Mouse (Mus musculus): Measurements from ENCODE around the gene Ccdc27. TPM values are rescaled to one million over a fixed set of nuclear protein-coding genes. Genes with fewer than 3 reads are reported as not detected.
A peak's percentile ranks its signal among the peaks of the same experiment; 100 is the strongest.

Gene Ccdc27
- polyA plus RNA-seq (2016; fragmentation: Nextera tagmentation; extraction: Ambion mirVana) = not detected in 2 replicates

DNA sequence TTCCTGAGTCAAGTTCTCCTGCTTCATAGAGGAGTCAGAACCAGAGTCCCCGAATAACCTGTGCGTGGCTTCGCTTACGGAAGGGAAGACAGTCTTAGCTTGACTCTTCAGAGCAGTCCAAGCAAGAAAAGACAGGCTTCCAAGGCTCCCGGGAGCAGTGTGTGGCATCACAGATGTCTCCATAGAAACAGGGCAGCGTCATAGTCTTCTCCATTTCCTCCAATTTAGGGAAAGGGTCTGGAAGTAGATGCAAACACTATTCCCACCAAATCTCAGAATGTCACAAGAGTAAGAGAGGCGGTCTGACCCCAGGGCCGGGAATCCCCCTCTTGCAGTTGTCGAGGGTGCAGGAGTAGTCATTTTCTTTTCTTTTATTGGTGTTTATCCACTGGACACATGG, at the start of gene Ccdc27:
TSS of gene Ccdc27 (minus strand) at position 101 of the 400 bp plus-strand sequence.
- Histone ChIP-seq H3K36me3 (no peaks in the 10 kb centered on the region), H3K27ac (replicated peaks) (no peak within 1 kb of the TSS), H3K27me3 (ENCODE audit: low read depth, poor library complexity, severe bottlenecking) (no peaks in the 10 kb centered on the region; the same call in 1 of the 2 replicates), H3K9me3 (replicated peaks) (no peaks in the 10 kb centered on the region), H3K4me3 (no peak within 1 kb of the TSS), H3K4me1 (no peaks in the 10 kb centered on the region)
- WGBS = 84% methylated on average over 9 of the region's 9 CpGs
- DNase-seq (ENCODE audit: low spot score) = no peak

DNA sequence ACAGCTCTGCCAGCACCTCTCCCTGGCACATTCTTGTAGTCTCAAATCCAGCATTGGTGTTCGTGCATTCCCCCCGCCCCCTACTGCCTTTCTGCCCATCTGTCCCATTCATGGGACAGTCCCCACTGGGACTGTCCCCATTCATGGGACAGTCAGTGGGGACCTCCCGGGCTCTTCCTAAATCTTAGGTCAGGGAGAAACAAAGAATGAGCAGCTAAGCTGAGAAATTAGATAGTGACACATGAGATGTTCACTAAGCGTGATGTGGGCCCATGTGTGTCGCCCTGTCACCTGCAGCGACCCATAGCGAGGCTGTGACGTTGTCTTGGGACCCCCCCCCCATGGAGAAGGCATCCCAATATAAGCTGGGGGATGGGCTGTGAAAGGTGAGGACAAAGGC, 48.9 kb upstream of the Ccdc27 start:
- 70% methylated on average over 8 of the region's 8 CpGs for WGBS
- Histone ChIP-seq H3K4me1 (0 out of 2 replicates have a peak, but pooled peaks cover 8% of the 10 kb centered on the region), H3K36me3 (no peaks in the 10 kb centered on the region), H3K27ac (replicated peaks) (no peak overlapping the region), H3K27me3 (ENCODE audit: low read depth, poor library complexity, severe bottlenecking) (peaks cover 34% of the 10 kb centered on the region), H3K4me3 (no peak overlapping the region), H3K9me3 (replicated peaks) (no peaks in the 10 kb centered on the region)
- no peak for DNase-seq (ENCODE audit: low spot score)

DNA sequence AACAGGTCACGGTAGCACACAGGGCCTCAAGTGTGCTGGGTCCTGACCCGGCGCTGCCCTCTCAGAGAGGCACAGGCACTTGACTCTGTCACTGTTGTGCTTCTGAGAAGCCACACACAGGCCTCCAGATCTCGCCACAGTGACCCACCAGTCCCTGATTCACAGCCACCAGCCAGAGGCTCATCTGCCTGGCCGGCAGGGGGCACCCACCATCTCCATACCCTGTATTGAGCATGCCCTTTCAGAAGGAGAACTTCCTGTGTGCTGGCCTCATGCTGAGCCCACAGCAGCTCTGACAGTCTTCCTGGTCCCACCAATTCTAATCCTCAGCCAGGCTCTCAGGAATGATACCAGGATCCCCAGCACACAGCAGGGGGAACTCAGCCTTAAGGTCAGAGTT, 46.7 kb upstream of the Ccdc27 start:
- 62% methylated on average over 5 of the region's 5 CpGs for WGBS
- no peaks in the 10 kb centered on the region for H3K36me3 ChIP-seq
- H3K4me1 ChIP-seq = no peaks in the 10 kb centered on the region
- H3K9me3 ChIP-seq (replicated peaks) = no peaks in the 10 kb centered on the region
- H3K27ac ChIP-seq (replicated peaks) = no peak overlapping the region
- H3K27me3 ChIP-seq (ENCODE audit: low read depth, poor library complexity, severe bottlenecking) = peaks cover 16% of the 10 kb centered on the region
- H3K4me3 ChIP-seq = no peak overlapping the region
- no peak for DNase-seq (ENCODE audit: low spot score)

DNA sequence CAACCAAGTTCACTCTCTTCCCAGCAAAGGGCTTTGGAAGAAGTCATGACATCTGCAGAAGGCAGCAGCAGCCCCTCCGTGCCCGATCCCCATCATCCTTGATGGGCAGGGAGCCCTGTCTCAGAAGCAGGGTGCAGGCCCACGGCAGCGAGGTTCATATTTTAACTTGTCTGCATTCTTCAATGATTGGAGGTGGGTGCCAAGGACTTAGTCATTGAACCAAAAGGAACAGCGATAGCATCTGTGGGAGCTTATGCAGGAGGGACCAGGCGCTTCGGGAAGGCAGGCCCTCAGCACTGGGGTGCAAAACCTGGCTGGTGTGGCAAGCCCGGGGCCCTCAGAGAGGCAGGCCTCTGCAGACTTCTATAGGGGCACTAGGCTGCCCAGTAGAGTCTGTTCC, 44.0 kb upstream of the Ccdc27 start:
- Histone ChIP-seq H3K36me3 (no peaks in the 10 kb centered on the region), H3K9me3 (replicated peaks) (no peaks in the 10 kb centered on the region), H3K27ac (replicated peaks) (no peak overlapping the region), H3K27me3 (ENCODE audit: low read depth, poor library complexity, severe bottlenecking) (peaks cover 30% of the 10 kb centered on the region), H3K4me3 (no peak overlapping the region), H3K4me1 (peaks cover 4% of the 10 kb centered on the region)
- DNase-seq (ENCODE audit: low spot score) = no peak
- WGBS = 90% methylated on average over 8 of the region's 8 CpGs

DNA sequence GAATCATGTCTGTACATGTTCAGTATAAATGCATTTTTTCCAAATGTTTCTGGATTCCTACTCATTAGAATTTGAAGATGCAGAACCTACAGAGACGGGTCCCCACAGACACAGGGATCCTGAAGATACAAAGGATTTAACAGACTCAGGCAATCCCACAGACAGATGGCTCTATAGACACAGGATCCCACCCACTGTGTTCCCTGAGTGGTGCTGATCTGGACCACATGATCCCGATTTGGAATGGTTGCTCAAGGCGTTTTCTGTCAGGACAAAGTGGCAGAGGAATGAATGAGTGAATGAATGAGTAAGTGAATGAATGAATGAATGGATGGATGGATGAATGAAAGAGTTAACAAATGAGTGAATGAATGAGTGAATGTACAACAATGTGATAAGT, 43.4 kb upstream of the Ccdc27 start:
- Histone ChIP-seq H3K36me3 (no peaks in the 10 kb centered on the region), H3K9me3 (replicated peaks) (no peaks in the 10 kb centered on the region), H3K4me1 (peaks cover 10% of the 10 kb centered on the region), H3K27ac (replicated peaks) (no peak overlapping the region), H3K4me3 (no peak overlapping the region), H3K27me3 (ENCODE audit: low read depth, poor library complexity, severe bottlenecking) (peaks cover 36% of the 10 kb centered on the region)
- DNase-seq (ENCODE audit: low spot score) = no peak
- WGBS = 68% methylated on average over 3 of the region's 3 CpGs

DNA sequence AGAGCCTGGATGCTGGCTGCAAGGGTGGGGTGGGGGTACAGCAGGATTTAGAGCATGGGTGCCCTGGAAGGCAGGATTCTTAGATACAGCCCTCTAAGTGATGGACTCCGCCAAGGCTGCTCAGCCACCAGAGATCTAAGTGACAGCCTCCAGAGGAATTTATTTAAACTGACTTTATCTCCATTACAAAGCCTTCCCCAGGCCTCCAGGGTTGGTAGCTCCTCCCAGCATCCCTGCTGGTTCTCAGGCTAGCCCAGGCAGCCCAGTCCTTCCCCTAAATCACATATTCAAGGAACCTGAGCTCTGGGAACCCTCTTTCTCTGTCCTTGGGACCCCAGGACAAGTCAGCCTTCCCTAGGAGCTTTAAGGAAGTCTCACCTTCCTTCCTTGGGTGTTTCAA, 39.5 kb upstream of the Ccdc27 start:
- H3K4me1 ChIP-seq = peaks cover 10% of the 10 kb centered on the region
- 15% methylated on average over 1 of the region's 1 CpGs for WGBS
- peaks cover 48% of the 10 kb centered on the region for H3K27me3 ChIP-seq (ENCODE audit: low read depth, poor library complexity, severe bottlenecking)
- no peak overlapping the region for H3K4me3 ChIP-seq
- DNase-seq (ENCODE audit: low spot score) = no peak
- no peaks in the 10 kb centered on the region for H3K9me3 ChIP-seq (replicated peaks)
- no peaks in the 10 kb centered on the region for H3K36me3 ChIP-seq
- H3K27ac ChIP-seq (replicated peaks) = no peak overlapping the region

DNA sequence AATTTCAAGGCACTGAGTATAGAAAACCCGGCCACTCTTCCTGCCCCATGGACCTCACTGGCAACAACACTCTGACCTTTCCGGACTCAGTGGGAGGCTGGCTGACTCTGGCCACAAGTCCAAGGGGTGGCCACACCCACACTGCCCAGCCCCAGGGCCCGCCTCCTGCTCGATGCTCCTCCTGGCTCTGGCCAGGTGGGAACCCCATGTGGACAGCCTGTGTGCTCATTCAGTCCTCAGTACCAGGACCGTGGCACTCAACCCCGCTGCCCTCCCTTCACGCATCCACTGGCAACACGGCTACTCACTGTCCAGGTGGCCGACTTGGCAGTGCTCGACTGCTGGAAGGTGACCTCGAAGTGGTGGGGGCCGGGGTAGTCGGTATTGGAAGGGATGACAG, 38.5 kb upstream of the Ccdc27 start:
- H3K27ac ChIP-seq (replicated peaks) = no peak overlapping the region
- H3K27me3 ChIP-seq (ENCODE audit: low read depth, poor library complexity, severe bottlenecking) = peaks cover 44% of the 10 kb centered on the region
- H3K36me3 ChIP-seq = no peaks in the 10 kb centered on the region
- 0 out of 2 replicates have a peak overlapping the region, but pooled peaks have one; percentile 4 for H3K4me3 ChIP-seq
- H3K9me3 ChIP-seq (replicated peaks) = no peaks in the 10 kb centered on the region
- no peak for DNase-seq (ENCODE audit: low spot score)
- peaks cover 10% of the 10 kb centered on the region for H3K4me1 ChIP-seq
- WGBS = 4% methylated on average over 13 of the region's 13 CpGs

DNA sequence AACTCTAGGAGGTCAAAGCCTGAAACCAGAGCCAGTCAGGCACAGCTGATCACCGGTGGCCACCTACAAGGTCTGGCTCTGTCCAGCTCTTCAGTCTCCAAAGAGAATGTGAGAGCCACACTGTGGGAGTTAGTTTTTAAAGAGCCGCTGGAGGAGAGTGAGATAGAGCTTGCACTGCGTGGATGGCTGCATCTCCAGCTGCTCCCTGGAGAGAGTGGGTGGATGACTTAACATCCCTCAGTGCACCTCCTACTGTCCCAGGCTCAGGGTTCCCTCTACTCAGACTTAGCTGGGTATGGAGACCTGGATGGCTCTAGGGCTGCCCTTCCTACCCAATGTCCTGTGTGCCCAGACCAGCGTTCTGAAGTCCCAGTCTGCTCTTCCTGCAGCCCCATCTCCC, 37.7 kb upstream of the Ccdc27 start:
- H3K27me3 ChIP-seq (ENCODE audit: low read depth, poor library complexity, severe bottlenecking) = peaks cover 44% of the 10 kb centered on the region
- H3K4me1 ChIP-seq = peaks cover 10% of the 10 kb centered on the region
- 53% methylated on average over 4 of the region's 4 CpGs for WGBS
- no peak for DNase-seq (ENCODE audit: low spot score)
- no peak overlapping the region for H3K4me3 ChIP-seq
- H3K36me3 ChIP-seq = no peaks in the 10 kb centered on the region
- no peaks in the 10 kb centered on the region for H3K9me3 ChIP-seq (replicated peaks)
- no peak overlapping the region for H3K27ac ChIP-seq (replicated peaks)

DNA sequence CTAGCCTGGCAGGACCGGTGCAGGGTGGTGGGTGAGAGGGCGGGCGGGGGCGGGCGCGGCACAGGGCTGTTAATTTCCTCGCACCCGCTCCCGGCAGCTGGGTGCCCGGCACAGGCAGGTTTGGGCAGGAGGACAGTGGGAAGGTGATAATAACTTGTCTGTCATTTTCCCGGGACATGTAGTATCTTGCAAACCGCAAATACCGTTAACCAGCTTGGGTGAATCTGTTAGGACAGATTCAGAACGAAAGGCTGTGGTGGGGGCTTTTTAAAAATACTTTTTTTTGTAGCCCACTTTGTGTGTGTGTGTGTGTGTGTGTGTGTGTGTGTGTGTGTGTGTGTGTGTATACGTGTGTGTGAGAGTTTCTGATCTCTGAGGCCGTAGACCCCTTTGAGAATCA, 29.5 kb upstream of the Ccdc27 start:
- Histone ChIP-seq H3K27me3 (ENCODE audit: low read depth, poor library complexity, severe bottlenecking) (peaks cover 43% of the 10 kb centered on the region), H3K27ac (replicated peaks) (no peak overlapping the region), H3K9me3 (replicated peaks) (no peaks in the 10 kb centered on the region), H3K4me3 (peak overlapping the region; percentile 28), H3K36me3 (no peaks in the 10 kb centered on the region), H3K4me1 (peaks cover 20% of the 10 kb centered on the region)
- 24% methylated on average over 12 of the region's 16 CpGs for WGBS
- DNase-seq (ENCODE audit: low spot score) = no peak

DNA sequence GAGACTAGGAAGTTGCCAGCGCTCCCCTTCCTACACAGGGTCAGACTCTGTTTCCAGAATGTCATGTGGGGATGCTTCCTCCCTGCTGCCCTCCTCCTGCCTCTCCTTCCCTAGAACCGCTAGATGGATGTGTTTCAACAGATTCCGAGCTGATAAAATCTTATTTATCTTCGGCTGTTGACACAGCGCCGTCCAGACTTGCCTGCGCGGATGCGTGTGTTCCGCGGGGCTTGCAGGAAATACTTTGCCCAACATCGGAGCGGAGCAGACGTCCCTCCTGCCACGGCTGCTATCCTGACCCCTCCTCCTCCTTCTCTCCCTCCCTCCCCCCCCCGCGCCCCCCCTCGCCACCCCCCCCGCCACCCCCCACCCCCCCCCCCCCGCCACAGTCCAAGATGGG, 29.0 kb upstream of the Ccdc27 start:
- H3K27ac ChIP-seq (replicated peaks) = no peak overlapping the region
- H3K27me3 ChIP-seq (ENCODE audit: low read depth, poor library complexity, severe bottlenecking) = peaks cover 43% of the 10 kb centered on the region
- H3K9me3 ChIP-seq (replicated peaks) = no peaks in the 10 kb centered on the region
- no peak for DNase-seq (ENCODE audit: low spot score)
- peak overlapping the region; percentile 28 for H3K4me3 ChIP-seq
- H3K4me1 ChIP-seq = peaks cover 20% of the 10 kb centered on the region
- H3K36me3 ChIP-seq = no peaks in the 10 kb centered on the region
- 3% methylated on average over 15 of the region's 20 CpGs for WGBS

DNA sequence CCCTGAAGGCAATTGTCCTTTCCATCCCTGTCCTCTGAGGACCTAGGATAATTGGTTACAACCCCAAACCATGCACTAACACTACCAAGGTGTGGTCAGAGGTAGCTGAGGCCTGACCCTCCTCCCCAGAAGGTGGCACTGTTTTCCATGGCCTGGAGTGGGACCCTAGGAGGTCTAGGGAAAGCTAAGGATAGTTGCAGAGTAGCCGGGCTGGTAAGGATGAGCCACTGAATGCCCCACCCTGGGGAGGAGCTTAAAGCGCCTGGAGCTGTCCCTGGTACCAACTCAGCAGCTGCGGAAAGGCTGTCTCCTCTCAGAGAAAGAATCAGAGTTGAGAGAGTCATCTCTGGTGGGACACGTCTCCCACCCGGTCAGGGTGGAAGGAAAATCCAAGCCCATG, 28.4 kb upstream of the Ccdc27 start:
- DNase-seq (ENCODE audit: low spot score) = peak; percentile 31
- WGBS = 0% methylated on average over 5 of the region's 5 CpGs
- Histone ChIP-seq H3K27me3 (ENCODE audit: low read depth, poor library complexity, severe bottlenecking) (peaks cover 43% of the 10 kb centered on the region), H3K9me3 (replicated peaks) (no peaks in the 10 kb centered on the region), H3K4me3 (no peak overlapping the region), H3K27ac (replicated peaks) (no peak overlapping the region), H3K4me1 (peaks cover 20% of the 10 kb centered on the region), H3K36me3 (no peaks in the 10 kb centered on the region)

DNA sequence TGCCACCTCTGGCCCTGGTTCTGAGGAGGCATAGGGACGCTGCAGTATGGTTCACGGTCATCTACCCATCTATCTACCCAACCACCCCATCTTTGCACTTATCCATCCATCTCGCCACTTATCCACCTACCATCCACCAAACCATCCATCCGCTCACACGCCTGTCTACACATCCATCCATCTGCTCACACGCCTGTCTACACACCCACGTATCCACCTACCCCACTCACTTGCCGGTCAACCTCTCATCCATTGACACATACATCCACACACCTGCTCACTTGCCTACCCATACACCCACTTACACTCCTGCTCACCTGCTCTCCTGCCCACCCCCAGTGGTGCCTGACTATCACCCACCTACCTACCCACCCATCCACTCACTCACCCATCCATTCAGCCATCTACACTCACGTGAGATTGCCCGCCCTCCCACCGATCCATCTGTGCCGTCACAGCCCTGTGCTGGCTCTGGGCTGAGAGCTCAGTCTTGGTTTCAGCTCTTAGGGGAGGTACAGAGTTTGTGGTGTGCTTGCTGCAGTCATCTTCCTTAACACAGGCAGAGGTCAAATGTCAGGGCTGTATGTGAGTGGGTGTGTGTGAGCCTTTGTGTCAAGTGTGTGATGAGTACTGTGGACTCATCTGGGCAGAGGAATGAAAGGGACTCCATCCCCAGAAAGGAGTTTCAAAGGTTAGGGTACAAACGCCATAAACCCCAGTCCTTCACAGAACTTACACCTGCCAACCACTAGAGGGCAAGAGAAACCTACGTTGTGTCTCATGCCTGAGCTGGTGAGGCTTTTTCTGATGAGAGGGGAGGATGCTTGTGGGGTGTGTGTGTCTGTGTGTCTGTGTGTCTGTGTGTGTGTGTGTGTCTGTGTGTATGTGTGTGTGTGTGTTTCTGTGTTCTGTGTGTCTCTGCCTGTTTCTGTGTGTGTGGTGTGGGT, 22.6 kb upstream of the Ccdc27 start:
- peak; percentile 21 for DNase-seq (ENCODE audit: low spot score)
- Histone ChIP-seq H3K27ac (replicated peaks) (no peak overlapping the region), H3K27me3 (ENCODE audit: low read depth, poor library complexity, severe bottlenecking) (peaks cover 9% of the 10 kb centered on the region), H3K4me3 (no peak overlapping the region), H3K36me3 (no peaks in the 10 kb centered on the region), H3K4me1 (no peaks in the 10 kb centered on the region), H3K9me3 (replicated peaks) (no peaks in the 10 kb centered on the region)
- 66% methylated on average over 14 of the region's 14 CpGs for WGBS

DNA sequence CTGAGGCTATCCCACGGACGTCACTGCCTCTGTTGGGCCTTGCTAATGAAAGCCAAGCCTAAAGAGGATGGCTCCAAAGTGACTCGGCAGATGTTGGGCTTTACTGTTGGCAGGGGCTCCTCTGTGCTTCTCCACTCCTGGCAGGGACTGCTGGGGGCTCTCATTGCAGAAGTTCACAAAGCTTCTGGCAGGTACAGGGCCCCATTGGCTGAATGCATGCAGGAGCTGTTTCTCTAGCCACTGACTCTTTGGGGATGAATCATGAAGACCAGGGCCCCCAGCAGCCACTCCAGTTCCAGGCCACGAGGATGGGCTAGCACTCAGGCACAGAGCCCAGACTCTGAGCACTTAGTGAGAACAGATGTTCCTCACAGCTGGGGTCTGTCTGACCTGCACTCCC, 15.2 kb upstream of the Ccdc27 start:
- no peaks in the 10 kb centered on the region for H3K36me3 ChIP-seq
- no peaks in the 10 kb centered on the region for H3K9me3 ChIP-seq (replicated peaks)
- H3K27me3 ChIP-seq (ENCODE audit: low read depth, poor library complexity, severe bottlenecking) = no peaks in the 10 kb centered on the region
- WGBS = 77% methylated on average over 4 of the region's 4 CpGs
- DNase-seq (ENCODE audit: low spot score) = no peak
- H3K4me1 ChIP-seq = no peaks in the 10 kb centered on the region
- H3K4me3 ChIP-seq = no peak overlapping the region
- 0 out of 2 replicates have a peak overlapping the region, but pooled peaks have one; percentile 13 for H3K27ac ChIP-seq (replicated peaks)

All from midbrain, embryonic 10.5 days (tissue).